Mouse (Mus musculus) macrophage (primary cell): ENCODE data around the gene Zfp950. TPM values are rescaled to one million over a fixed set of nuclear protein-coding genes. Genes with fewer than 3 reads are reported as not detected.

ENCODE experiments used
- H3K27ac ChIP-seq: fragments of 350-480 bp; formaldehyde crosslinking; 2 replicates; pipeline ENCODE4 v1.9.0; 2021
- H3K36me3 ChIP-seq: fragments of 350-480 bp; formaldehyde crosslinking; 2 replicates; pipeline ENCODE4 v1.9.0; 2021; ENCODE audit errors: inconsistent target
- H3K4me3 ChIP-seq: fragments of 350-480 bp; formaldehyde crosslinking; 2 replicates; pipeline ENCODE4 v1.9.0; 2021; ENCODE audit errors: inconsistent target
- H3K79me2 ChIP-seq: fragments of 350-480 bp; formaldehyde crosslinking; 2 replicates; pipeline ENCODE4 v1.9.0; 2021; ENCODE audit errors: inconsistent target
- WGBS: methylation state at CpG from one replicate; pipeline ENCODE4 v1.1.7; 2026; ENCODE audit warnings: inconsistent platforms; ENCODE audit not compliant: missing documents; 5-methylcytosine and 5-hydroxymethylcytosine counted together
- polyA plus RNA-seq: library from polyadenylated mRNA; stranded (reverse); fragments of 250-400 nt; gene quantifications from 3 replicates; pipeline ENCODE4 v1.2.4, GENCODE M21; 2018; ENCODE audit warnings: inconsistent platforms

Zfp950 gene
- polyA plus RNA-seq, 1 experiment from 2014 or later = 17.1 TPM

GRCm38 (mm10) chr19:61031570-61031969 is 109.1 kb downstream of the Zfp950 start:
- 69% methylated on average over 2 of the region's 2 CpGs for WGBS
- no peaks in the 10 kb centered on the region for H3K36me3 ChIP-seq

GRCm38 (mm10) chr19:61021939-61022566 is 118.6 kb downstream of the Zfp950 start:
- Histone ChIP-seq H3K27ac (no peak overlapping the region), H3K4me3 (no peak overlapping the region), H3K79me2 (no peaks in the 10 kb centered on the region), H3K36me3 (no peaks in the 10 kb centered on the region)
- WGBS = 74% methylated on average over 3 of the region's 3 CpGs

More at GRCm38 (mm10) chr19:61031570-61031969, 109.1 kb downstream of the Zfp950 start:
- Histone ChIP-seq H3K4me3 (no peak overlapping the region), H3K79me2 (no peaks in the 10 kb centered on the region), H3K27ac (no peak overlapping the region)

- H3K79me2 ChIP-seq = no peaks in the 10 kb centered on the region
- 73% methylated on average over 2 of the region's 2 CpGs for WGBS
- H3K27ac ChIP-seq = no peak overlapping the region
- no peak overlapping the region for H3K4me3 ChIP-seq
- H3K36me3 ChIP-seq = no peaks in the 10 kb centered on the region
These were observed 119.1 kb downstream of the Zfp950 start for GRCm38 (mm10) chr19:61021502-61021901.

- Histone ChIP-seq H3K4me3 (no peak overlapping the region), H3K79me2 (no peaks in the 10 kb centered on the region), H3K27ac (peak overlapping the region; percentile 21), H3K36me3 (no peaks in the 10 kb centered on the region)
- WGBS = 14% methylated on average over 1 of the region's 1 CpGs
These were observed 123.0 kb downstream of the Zfp950 start for GRCm38 (mm10) chr19:61017477-61018266.

- no peaks in the 10 kb centered on the region for H3K79me2 ChIP-seq
- no peaks in the 10 kb centered on the region for H3K36me3 ChIP-seq
- 97% methylated on average over 2 of the region's 2 CpGs for WGBS
- no peak overlapping the region for H3K27ac ChIP-seq
- H3K4me3 ChIP-seq = no peak overlapping the region
These were observed 131.4 kb downstream of the Zfp950 start for GRCm38 (mm10) chr19:61009266-61009665.

Other genes starting within 250 kb of the Zfp950 start
- gene Gm7102, start 35.5 kb upstream of the Zfp950 start, polyA plus RNA-seq = not detected in 3 replicates
- not detected in 3 replicates for gene Gm6020, start 43.0 kb upstream of the Zfp950 start, polyA plus RNA-seq
- gene Csf2ra, start 87.6 kb upstream of the Zfp950 start, polyA plus RNA-seq = 95.2 to 123 TPM (median 109 TPM) in 3 replicates
- not detected in 3 replicates for gene Gm21060, start 156.2 kb upstream of the Zfp950 start, polyA plus RNA-seq